Mouse (Mus musculus) testis, adult 2 months (tissue): ENCODE results near the gene Cyp2e1.

Experiments used
- CTCF ChIP-seq: fragments of 200-500 bp; IDR thresholded peaks from 2 replicates; pipeline ENCODE4 v1.5.1; 2012; ENCODE audit warnings: low read depth, mild to moderate bottlenecking, inconsistent platforms, low read length, moderate library complexity; ENCODE audit not compliant: control insufficient read depth, insufficient read depth, insufficient replicate concordance
- POLR2A ChIP-seq: fragments of 200-500 bp; IDR thresholded peaks from 2 replicates; pipeline ENCODE4 v1.6.1; 2012; ENCODE audit warnings: low read depth, mild to moderate bottlenecking, inconsistent platforms, low read length, moderate library complexity; ENCODE audit not compliant: control insufficient read depth

- TF ChIP-seq POLR2A (no peak), CTCF (no peak)
Measured at GRCm38 (mm10) chr7:140811714-140812113, 48.2 kb downstream of the Cyp2e1 start.
